Mouse (Mus musculus): Measurements from ENCODE around the gene Yipf2.

The Yipf2 gene

GRCm38 (mm10) chr9:21592703-21593121 lies at the start of gene Yipf2, which contains the start of gene Timm29:
TSS of gene Yipf2 (minus strand) at chr9:21592828.
TSS of gene Timm29 (plus strand) at chr9:21592722.
- DNase-seq = peak; percentile 99

- DNase-seq = no peak
Measured at GRCm38 (mm10) chr9:21639031-21639430, 46.4 kb upstream of the Yipf2 start.

- DNase-seq = no peak
Measured at GRCm38 (mm10) chr9:21635639-21636038, 43.0 kb upstream of the Yipf2 start.

- DNase-seq = no peak
Measured at GRCm38 (mm10) chr9:21633106-21633505, 40.5 kb upstream of the Yipf2 start.

- peak; percentile 58 for DNase-seq
Measured at GRCm38 (mm10) chr9:21630673-21631072, 38.0 kb upstream of the Yipf2 start.

GRCm38 (mm10) chr9:21627145-21627795 lies 34.6 kb upstream of the Yipf2 start:
- DNase-seq = peak; percentile 21

- DNase-seq = no peak
Measured at GRCm38 (mm10) chr9:21626571-21626970, 33.9 kb upstream of the Yipf2 start.

GRCm38 (mm10) chr9:21625342-21626339 lies 33.0 kb upstream of the Yipf2 start:
- DNase-seq = no peak

GRCm38 (mm10) chr9:21622676-21623075 lies 30.0 kb upstream of the Yipf2 start:
- no peak for DNase-seq

- DNase-seq = no peak
Measured at GRCm38 (mm10) chr9:21620229-21620628, 27.6 kb upstream of the Yipf2 start.

- DNase-seq = peak; percentile 38
Measured at GRCm38 (mm10) chr9:21617066-21617465, 24.4 kb upstream of the Yipf2 start.

GRCm38 (mm10) chr9:21616232-21616781 lies 23.7 kb upstream of the Yipf2 start:
- peak; percentile 96 for DNase-seq

GRCm38 (mm10) chr9:21615617-21616231 lies 23.1 kb upstream of the Yipf2 start, which contains the start of gene Smarca4:
TSS of gene Smarca4 (plus strand) at chr9:21616169.
- DNase-seq = peak; percentile 99

GRCm38 (mm10) chr9:21614864-21615616 lies 22.4 kb upstream of the Yipf2 start:
- DNase-seq = no peak

GRCm38 (mm10) chr9:21609861-21610260 lies 17.2 kb upstream of the Yipf2 start:
- DNase-seq = no peak

- no peak for DNase-seq
Measured at GRCm38 (mm10) chr9:21606648-21607047, 14.0 kb upstream of the Yipf2 start.

- no peak for DNase-seq
Measured at GRCm38 (mm10) chr9:21605865-21606264, 13.2 kb upstream of the Yipf2 start.

GRCm38 (mm10) chr9:21604119-21604518 lies 11.5 kb upstream of the Yipf2 start:
- DNase-seq = no peak

GRCm38 (mm10) chr9:21601722-21602399 lies 9.2 kb upstream of the Yipf2 start:
- DNase-seq = peak; percentile 84

- DNase-seq = no peak
Measured at GRCm38 (mm10) chr9:21601073-21601472, 8.4 kb upstream of the Yipf2 start.

- DNase-seq = no peak
Measured at GRCm38 (mm10) chr9:21600186-21600585, 7.6 kb upstream of the Yipf2 start.

GRCm38 (mm10) chr9:21598198-21598597 lies 5.6 kb upstream of the Yipf2 start:
- DNase-seq = peak; percentile 52
